ENCODE assay signal across 8 mouse cellular contexts in genomic region chr2:127656086-127656720, GRCm38 (mm10). TPM values are rescaled to one million over a fixed set of nuclear protein-coding genes. Genes with fewer than 3 reads are reported as not detected.
DNase-seq lines count a peak whose midpoint lies in the region; ATAC-seq lines count a peak whose summit lies in the region.

Mal (minus strand) TSS chr2:127656695.

- H3K4me1 ChIP-seq in embryonic facial prominence, embryonic 15.5 days, result peaks cover 8% of the 10 kb centered on the region
- no peaks in the 10 kb centered on the region for H3K4me1 ChIP-seq in liver, embryonic 15.5 days (replicated peaks)
- H3K4me1 ChIP-seq in neural tube, embryonic 15.5 days, result peaks cover 13% of the 10 kb centered on the region

- H3K36me3 ChIP-seq in embryonic facial prominence, embryonic 15.5 days, result no peaks in the 10 kb centered on the region
- H3K36me3 ChIP-seq in liver, embryonic 15.5 days (replicated peaks), result no peaks in the 10 kb centered on the region
- H3K36me3 ChIP-seq in neural tube, embryonic 15.5 days, result no peaks in the 10 kb centered on the region

- H3K9me3 ChIP-seq in embryonic facial prominence, embryonic 15.5 days (replicated peaks), result no peaks in the 10 kb centered on the region
- no peaks in the 10 kb centered on the region for H3K9me3 ChIP-seq in liver, embryonic 15.5 days (replicated peaks)
- no peaks in the 10 kb centered on the region for H3K9me3 ChIP-seq in neural tube, embryonic 15.5 days (replicated peaks)

- H3K4me2 ChIP-seq in embryonic facial prominence, embryonic 15.5 days (replicated peaks), result peak within 1 kb of the TSS; percentile 51
- H3K4me2 ChIP-seq in liver, embryonic 15.5 days, result peak within 1 kb of the TSS; percentile 52
- peak within 1 kb of the TSS; percentile 97 for H3K4me2 ChIP-seq in neural tube, embryonic 15.5 days

- intact Hi-C loops in heart, postnatal 14 days (cut with DNase I), result no loop called here

- no peak within 1 kb of the TSS for H3K27ac ChIP-seq in embryonic facial prominence, embryonic 15.5 days (replicated peaks)
- no peak within 1 kb of the TSS for H3K27ac ChIP-seq in liver, embryonic 15.5 days (replicated peaks)
- H3K27ac ChIP-seq in neural tube, embryonic 15.5 days (replicated peaks), result no peak within 1 kb of the TSS

- 1% methylated on average over 43 of the region's 43 CpGs for WGBS in embryonic facial prominence, embryonic 15.5 days
- 2% methylated on average over 43 of the region's 43 CpGs for WGBS in liver, embryonic 15.5 days (ENCODE audit: insufficient replicate concordance)
- under 1% methylated on average over 43 of the region's 43 CpGs for WGBS in neural tube, embryonic 15.5 days

- H3K27me3 ChIP-seq in embryonic facial prominence, embryonic 15.5 days, result peaks cover 68% of the 10 kb centered on the region
- H3K27me3 ChIP-seq in liver, embryonic 15.5 days, result peaks cover 72% of the 10 kb centered on the region
- H3K27me3 ChIP-seq in neural tube, embryonic 15.5 days (replicated peaks), result peaks cover 56% of the 10 kb centered on the region

- peak; percentile 66 for DNase-seq in ovary, adult 18-20 months (ENCODE audit: low spot score)
- DNase-seq in ovary, postnatal 14 days (ENCODE audit: low spot score), result no peak
- DNase-seq in heart, postnatal 14 days, result peak; percentile 33 to 43
- peak; percentile 58 for DNase-seq in layer of hippocampus, adult 11-12 months (ENCODE audit: low spot score)

- peak within 1 kb of the TSS; percentile 26 for H3K4me3 ChIP-seq in embryonic facial prominence, embryonic 15.5 days (replicated peaks)
- peak within 1 kb of the TSS; percentile 23; the same call in 1 of the 2 replicates for H3K4me3 ChIP-seq in liver, embryonic 15.5 days (replicated peaks)
- H3K4me3 ChIP-seq in neural tube, embryonic 15.5 days (replicated peaks), result peak within 1 kb of the TSS; percentile 50

- ATAC-seq in embryonic facial prominence, embryonic 15.5 days (ENCODE audit: insufficient number of reproducible peaks, low FRiP score, low TSS enrichment, low read depth), result no peak
- no peak for ATAC-seq in liver, embryonic 15.5 days (ENCODE audit: insufficient read depth)
- ATAC-seq in neural tube, embryonic 15.5 days (ENCODE audit: low FRiP score), result no peak
- no peak for ATAC-seq in monocyte, adult 5-6 weeks (replicated peaks; ENCODE audit: insufficient number of reproducible peaks, low FRiP score, low TSS enrichment, poor library complexity, severe bottlenecking)

- no peak within 1 kb of the TSS for H3K9ac ChIP-seq in embryonic facial prominence, embryonic 15.5 days
- no peak within 1 kb of the TSS for H3K9ac ChIP-seq in liver, embryonic 15.5 days
- H3K9ac ChIP-seq in neural tube, embryonic 15.5 days (replicated peaks), result peak within 1 kb of the TSS; percentile 45

RNA-seq across cellular contexts. Expression of gene Mal, which starts in this region (rescaled TPM):
- polyA plus RNA-seq in embryonic facial prominence, embryonic 15.5 days (2015; fragmentation: Nextera tagmentation; extraction: Ambion mirVana), result 68.0 and 73.1 TPM in 2 replicates
- total RNA-seq in heart, postnatal 14 days (2021), result 1 to 10 TPM; 2.5 to 3.6 TPM
- 0.03 and 0.31 TPM in 2 replicates for polyA plus RNA-seq in liver, embryonic 15.5 days (2015; fragmentation: Nextera tagmentation; extraction: Ambion mirVana)
- 7.0 and 8.0 TPM in 2 replicates for polyA plus RNA-seq in neural tube, embryonic 15.5 days (2015; fragmentation: Nextera tagmentation; extraction: Ambion mirVana)
- total RNA-seq in monocyte, adult 5-6 weeks (2017), result 0.64 TPM in 1 of 3 replicates, not detected in the others
